14 mouse cellular contexts compared by ENCODE assay signal in genomic region chr5:104989411-104989810, GRCm38 (mm10). TPM values are rescaled to one million over a fixed set of nuclear protein-coding genes. Genes with fewer than 3 reads are reported as not detected.
"Had no signal": no experiment of that assay in that cellular context is flagged by ENCODE, and none has a peak within 500 bp of the region (broad histone marks: within the 10 kb centered on the region; RNA-seq: fewer than 3 reads in every experiment).

No protein-coding gene starts in this region.

- H3K4me1 ChIP-seq: limb, embryonic 10.5 days; liver, embryonic 15.5 days; midbrain, embryonic 12.5 days; stomach, embryonic 15.5 days had no signal

- H3K27ac ChIP-seq: left cerebral cortex, adult 2 months; limb, embryonic 10.5 days; liver, embryonic 15.5 days; midbrain, embryonic 12.5 days; stomach, embryonic 15.5 days had no signal

- H3K9me3 ChIP-seq: limb, embryonic 10.5 days; liver, embryonic 15.5 days; midbrain, embryonic 12.5 days; stomach, embryonic 15.5 days had no signal

- H3K36me3 ChIP-seq: limb, embryonic 10.5 days; liver, embryonic 15.5 days; midbrain, embryonic 12.5 days; stomach, embryonic 15.5 days had no signal

- H3K4me2 ChIP-seq: liver, embryonic 11.5 days; liver, embryonic 15.5 days; lung, embryonic 14.5 days; midbrain, embryonic 12.5 days; stomach, embryonic 15.5 days had no signal

- H3K27me3 ChIP-seq: liver, embryonic 15.5 days; midbrain, embryonic 12.5 days; stomach, embryonic 15.5 days had no signal

- DNase-seq: kidney, postnatal 25 days; lung, embryonic 14.5 days; lung, postnatal 10 days; lung, postnatal 4 days; right cerebral cortex, postnatal 14 days; thymus, adult 2 months; thymus, postnatal 25 days had no signal

- H3K9ac ChIP-seq: liver, embryonic 15.5 days; lung, embryonic 14.5 days; midbrain, embryonic 12.5 days; stomach, embryonic 15.5 days had no signal

- H3K4me3 ChIP-seq: left cerebral cortex, adult 2 months; limb, embryonic 10.5 days; liver, embryonic 15.5 days; midbrain, embryonic 12.5 days; stomach, embryonic 15.5 days had no signal

RNA-seq across cellular contexts. Expression of gene Abcg3, which starts 6.9 kb away (rescaled TPM):
- total RNA-seq: layer of hippocampus, postnatal 25 days had no signal
